Mouse (Mus musculus) neural tube, embryonic 13.5 days (tissue): Measurements from ENCODE around the gene Gzmb. TPM values are rescaled to one million over a fixed set of nuclear protein-coding genes. Genes with fewer than 3 reads are reported as not detected.
"Not testable (repeated sequence)": the region's sequence is repeated elsewhere in the genome, so short reads cannot be mapped to it uniquely, and the experiment has no call there.

ENCODE experiments used
- ATAC-seq: fragments of 200-750 bp; cut with Nextera tagmentation; 2 replicates; pipeline ENCODE4 v1.8.0; 2017; ENCODE audit warnings: low read depth, mild to moderate bottlenecking, moderate TSS enrichment, moderate library complexity
- H3K27ac ChIP-seq: fragments of 300-500 bp; sonication (generic); replicated peaks from 2 replicates; pipeline ENCODE4 v1.5.1; 2015; ENCODE audit warnings: moderate library complexity, mild to moderate bottlenecking, inconsistent platforms
- H3K27me3 ChIP-seq: fragments of 300-500 bp; sonication (generic); 2 replicates; pipeline ENCODE4 v1.6.1; 2015; ENCODE audit warnings: mild to moderate bottlenecking, inconsistent platforms
- H3K36me3 ChIP-seq: fragments of 300-500 bp; sonication (generic); 2 replicates; pipeline ENCODE4 v1.6.1; 2015; ENCODE audit warnings: mild to moderate bottlenecking, inconsistent platforms
- H3K4me1 ChIP-seq: fragments of 300-500 bp; sonication (generic); replicated peaks from 2 replicates; pipeline ENCODE4 v1.6.1; 2015; ENCODE audit warnings: inconsistent platforms
- H3K4me2 ChIP-seq: fragments of 300-500 bp; sonication (generic); 2 replicates; pipeline ENCODE4 v1.6.1; 2015; ENCODE audit warnings: inconsistent platforms, mild to moderate bottlenecking, moderate library complexity
- H3K4me3 ChIP-seq: fragments of 300-500 bp; sonication (generic); 2 replicates; pipeline ENCODE4 v1.5.1; 2015; ENCODE audit warnings: mild to moderate bottlenecking, inconsistent platforms
- H3K9ac ChIP-seq: fragments of 300-500 bp; sonication (generic); 2 replicates; pipeline ENCODE4 v1.6.1; 2015; ENCODE audit warnings: moderate library complexity, mild to moderate bottlenecking, inconsistent platforms
- H3K9me3 ChIP-seq: fragments of 300-500 bp; sonication (generic); 2 replicates; pipeline ENCODE4 v1.6.1; 2016; ENCODE audit warnings: inconsistent platforms
- WGBS: fragments of 180-500 bp; shearing (Covaris S2); methylation state at CpG from one replicate; pipeline ENCODE4 v1.1.7; 2015; 5-methylcytosine and 5-hydroxymethylcytosine counted together
- polyA plus RNA-seq: library from polyadenylated mRNA; unstranded; fragments of >200 nt; fragmentation: Nextera tagmentation; extraction: Ambion mirVana; gene quantifications from 2 replicates; pipeline ENCODE4 v1.2.1, GENCODE M21; 2015

Gene Gzmb
- not detected in 2 replicates for polyA plus RNA-seq

DNA sequence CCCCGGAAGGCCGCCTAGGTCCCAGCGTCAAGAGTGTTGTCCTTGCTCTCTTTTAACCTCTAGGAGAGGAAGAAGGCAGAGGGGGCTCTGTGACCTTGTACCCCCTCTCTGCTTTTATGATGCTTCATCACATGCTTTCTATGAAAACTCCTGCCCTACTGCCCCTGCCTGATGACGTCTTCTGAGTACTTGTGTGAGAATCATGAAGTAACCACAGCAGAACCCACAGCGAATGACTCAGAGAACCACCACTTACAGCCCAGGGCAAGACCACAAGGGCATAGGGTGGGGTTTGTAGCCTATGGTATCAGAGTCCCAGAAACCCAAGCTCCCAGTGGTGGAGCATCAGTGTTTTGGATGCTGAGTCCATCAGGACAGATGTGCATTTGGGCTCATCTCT, at the start of gene Gzmb:
Gene Gzmb, minus strand, starts transcription at position 108 of the 400 bp plus-strand sequence.
- no peak for ATAC-seq
- no peak within 1 kb of the TSS for H3K9ac ChIP-seq
- no peak within 1 kb of the TSS for H3K4me3 ChIP-seq
- H3K27ac ChIP-seq: no peak within 1 kb of the TSS
- no peaks in the 10 kb centered on the region for H3K9me3 ChIP-seq
- no peaks in the 10 kb centered on the region for H3K36me3 ChIP-seq
- WGBS: 93% methylated on average over 5 of the region's 5 CpGs
- H3K4me2 ChIP-seq: no peak within 1 kb of the TSS
- no peaks in the 10 kb centered on the region for H3K27me3 ChIP-seq
- H3K4me1 ChIP-seq: no peaks in the 10 kb centered on the region

DNA sequence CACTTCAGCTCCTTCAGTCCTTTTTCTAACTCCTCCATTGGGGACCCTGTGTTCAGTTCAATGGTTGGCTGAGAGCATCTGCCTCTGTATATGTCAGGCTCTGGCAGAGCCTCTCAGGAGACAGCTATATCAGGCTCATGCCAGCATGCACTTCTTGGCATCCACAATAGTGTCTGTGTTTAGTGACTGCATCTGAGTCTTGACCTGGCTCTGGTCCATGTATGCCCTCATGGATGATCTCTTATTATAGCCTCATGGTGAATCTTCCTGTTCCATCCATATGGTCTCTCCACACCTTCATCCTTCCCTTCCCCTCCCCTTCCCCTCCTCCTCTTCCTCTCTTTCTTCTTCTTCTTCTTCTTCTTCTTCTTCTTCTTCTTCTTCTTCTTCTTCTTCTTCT, 49.7 kb upstream of the Gzmb start:
- not testable (repeated sequence) for H3K4me3 ChIP-seq, H3K4me1 ChIP-seq, H3K9me3 ChIP-seq, H3K27me3 ChIP-seq, H3K27ac ChIP-seq, H3K4me2 ChIP-seq, H3K9ac ChIP-seq, ATAC-seq, H3K36me3 ChIP-seq

- no peaks in the 10 kb centered on the region for H3K27me3 ChIP-seq
- H3K36me3 ChIP-seq: no peaks in the 10 kb centered on the region
- no peaks in the 10 kb centered on the region for H3K4me1 ChIP-seq
- H3K27ac ChIP-seq: no peak overlapping the region
- ATAC-seq: no peak
- H3K4me3 ChIP-seq: no peak overlapping the region
- no peak overlapping the region for H3K4me2 ChIP-seq
- 91% methylated on average over 9 of the region's 9 CpGs for WGBS
- H3K9ac ChIP-seq: no peak overlapping the region
- H3K9me3 ChIP-seq: no peaks in the 10 kb centered on the region
These were observed 48.2 kb upstream of the Gzmb start for GRCm38 (mm10) chr14:56310238-56310637.

DNA sequence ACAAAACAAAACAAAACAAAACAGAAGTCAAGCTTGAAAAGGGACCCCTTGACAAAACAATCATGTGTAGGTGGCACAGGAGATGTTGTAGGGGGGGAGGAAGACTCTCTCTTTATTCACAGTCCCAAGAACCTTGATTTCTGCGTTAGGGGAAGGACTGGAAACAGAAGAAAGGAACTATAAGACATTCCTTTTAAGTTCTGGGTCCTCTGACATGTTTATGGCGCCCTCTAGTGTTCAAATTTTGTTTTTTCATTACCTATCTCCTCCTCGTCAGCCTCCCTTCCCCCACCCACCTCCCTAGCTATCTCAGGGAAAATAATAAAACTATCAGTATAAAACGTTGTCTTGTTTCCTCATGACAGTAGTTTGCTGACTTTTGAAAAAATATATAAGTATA, 42.1 kb upstream of the Gzmb start:
- Histone ChIP-seq H3K4me1 (no peaks in the 10 kb centered on the region), H3K4me3 (no peak overlapping the region), H3K36me3 (no peaks in the 10 kb centered on the region), H3K4me2 (no peak overlapping the region), H3K9ac (no peak overlapping the region), H3K9me3 (no peaks in the 10 kb centered on the region), H3K27me3 (no peaks in the 10 kb centered on the region), H3K27ac (no peak overlapping the region)
- under 1% methylated on average over 4 of the region's 4 CpGs for WGBS
- ATAC-seq: peak; percentile 50; the same call in 1 of the 2 replicates

GRCm38 (mm10) chr14:56303506-56304025, 41.5 kb upstream of the Gzmb start:
- Histone ChIP-seq H3K4me1 (no peaks in the 10 kb centered on the region), H3K4me3 (no peak overlapping the region), H3K9me3 (no peaks in the 10 kb centered on the region), H3K27ac (no peak overlapping the region), H3K36me3 (no peaks in the 10 kb centered on the region), H3K27me3 (no peaks in the 10 kb centered on the region), H3K4me2 (no peak overlapping the region), H3K9ac (no peak overlapping the region)
- no peak for ATAC-seq
- 77% methylated on average over 10 of the region's 10 CpGs for WGBS

- no peak overlapping the region for H3K4me3 ChIP-seq
- 92% methylated on average over 3 of the region's 3 CpGs for WGBS
- no peaks in the 10 kb centered on the region for H3K9me3 ChIP-seq
- no peaks in the 10 kb centered on the region for H3K27me3 ChIP-seq
- no peaks in the 10 kb centered on the region for H3K36me3 ChIP-seq
- H3K9ac ChIP-seq: no peak overlapping the region
- H3K27ac ChIP-seq: no peak overlapping the region
- H3K4me2 ChIP-seq: no peak overlapping the region
- ATAC-seq: no peak
- no peaks in the 10 kb centered on the region for H3K4me1 ChIP-seq
These were observed 40.0 kb upstream of the Gzmb start for GRCm38 (mm10) chr14:56302091-56302490.

GRCm38 (mm10) chr14:56296786-56297185, 34.7 kb upstream of the Gzmb start:
- 72% methylated on average over 5 of the region's 5 CpGs for WGBS
- no peak overlapping the region for H3K27ac ChIP-seq

GRCm38 (mm10) chr14:56296106-56296505, 34.0 kb upstream of the Gzmb start:
- Histone ChIP-seq H3K36me3 (no peaks in the 10 kb centered on the region), H3K27me3 (no peaks in the 10 kb centered on the region), H3K9ac (no peak overlapping the region), H3K27ac (no peak overlapping the region), H3K4me1 (no peaks in the 10 kb centered on the region), H3K4me2 (no peak overlapping the region), H3K9me3 (no peaks in the 10 kb centered on the region), H3K4me3 (no peak overlapping the region)
- WGBS: 92% methylated on average over 4 of the region's 4 CpGs
- no peak for ATAC-seq

More at GRCm38 (mm10) chr14:56296786-56297185, 34.7 kb upstream of the Gzmb start:
- no peak overlapping the region for H3K9ac ChIP-seq
- no peaks in the 10 kb centered on the region for H3K27me3 ChIP-seq
- no peaks in the 10 kb centered on the region for H3K4me1 ChIP-seq
- no peak overlapping the region for H3K4me2 ChIP-seq
- no peaks in the 10 kb centered on the region for H3K36me3 ChIP-seq
- no peaks in the 10 kb centered on the region for H3K9me3 ChIP-seq
- no peak for ATAC-seq
- H3K4me3 ChIP-seq: no peak overlapping the region

- no peak for ATAC-seq
- Histone ChIP-seq H3K27me3 (no peaks in the 10 kb centered on the region), H3K4me3 (no peak overlapping the region), H3K27ac (no peak overlapping the region), H3K36me3 (no peaks in the 10 kb centered on the region), H3K9me3 (no peaks in the 10 kb centered on the region), H3K9ac (no peak overlapping the region), H3K4me2 (no peak overlapping the region), H3K4me1 (no peaks in the 10 kb centered on the region)
These were observed 31.1 kb upstream of the Gzmb start for GRCm38 (mm10) chr14:56293146-56293545.

DNA sequence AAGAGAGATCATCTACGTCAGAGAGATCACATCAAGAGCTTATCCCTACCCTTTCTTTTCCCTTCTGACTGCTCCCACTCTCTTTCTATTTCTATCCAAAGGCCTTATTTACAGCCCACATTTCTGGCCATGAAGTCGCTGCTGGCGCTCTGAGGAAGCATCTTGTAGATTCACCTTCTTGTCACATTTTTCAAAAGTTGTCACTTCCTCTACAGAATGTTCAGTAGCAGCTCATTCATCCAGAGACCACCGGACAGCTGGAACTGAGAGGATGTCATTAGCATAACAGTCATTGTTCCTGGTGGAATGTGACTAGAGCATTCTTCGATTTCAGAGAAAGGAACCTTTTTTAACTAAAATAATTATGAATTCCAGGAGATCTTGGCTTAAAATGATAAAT, 26.6 kb upstream of the Gzmb start:
- Histone ChIP-seq H3K36me3 (no peaks in the 10 kb centered on the region), H3K9ac (no peak overlapping the region), H3K4me2 (no peak overlapping the region), H3K27me3 (no peaks in the 10 kb centered on the region), H3K9me3 (no peaks in the 10 kb centered on the region), H3K4me3 (no peak overlapping the region), H3K4me1 (no peaks in the 10 kb centered on the region), H3K27ac (no peak overlapping the region)
- ATAC-seq: no peak
- 43% methylated on average over 5 of the region's 5 CpGs for WGBS

DNA sequence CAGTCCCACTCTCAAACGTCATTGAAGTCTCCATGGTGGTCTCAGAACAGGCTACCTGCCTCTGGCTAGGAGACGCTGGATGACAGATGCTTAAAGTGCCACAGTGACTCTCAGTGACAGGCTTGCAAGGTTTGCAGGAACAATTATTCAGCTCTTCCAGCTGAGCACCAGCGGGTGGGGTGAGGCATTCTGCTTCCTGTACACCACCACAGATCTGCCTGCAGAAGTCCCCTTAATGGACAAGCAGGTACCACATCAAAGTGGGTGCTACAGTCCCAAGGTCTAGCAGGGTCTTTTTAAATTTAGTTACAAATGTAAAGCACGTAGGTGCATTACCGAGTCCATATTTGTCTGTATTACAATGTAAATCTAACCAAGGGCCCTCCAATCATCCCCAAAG, 25.7 kb upstream of the Gzmb start:
- Histone ChIP-seq H3K27me3 (no peaks in the 10 kb centered on the region), H3K4me2 (no peak overlapping the region), H3K27ac (no peak overlapping the region), H3K9ac (no peak overlapping the region), H3K4me1 (no peaks in the 10 kb centered on the region), H3K36me3 (no peaks in the 10 kb centered on the region), H3K4me3 (no peak overlapping the region), H3K9me3 (no peaks in the 10 kb centered on the region)
- WGBS: 80% methylated on average over 5 of the region's 5 CpGs
- no peak for ATAC-seq

- 88% methylated on average over 6 of the region's 6 CpGs for WGBS
- H3K4me3 ChIP-seq: no peak overlapping the region
- no peak overlapping the region for H3K27ac ChIP-seq
- H3K36me3 ChIP-seq: no peaks in the 10 kb centered on the region
- H3K9me3 ChIP-seq: no peaks in the 10 kb centered on the region
- ATAC-seq: no peak
- no peak overlapping the region for H3K4me2 ChIP-seq
- H3K9ac ChIP-seq: no peak overlapping the region
- H3K27me3 ChIP-seq: no peaks in the 10 kb centered on the region
- no peaks in the 10 kb centered on the region for H3K4me1 ChIP-seq
These were observed 22.6 kb upstream of the Gzmb start for GRCm38 (mm10) chr14:56284356-56285325.
